Mouse (Mus musculus) midbrain, embryonic 14.5 days (tissue): ENCODE data around the gene Top2a. TPM values are rescaled to one million over a fixed set of nuclear protein-coding genes. Genes with fewer than 3 reads are reported as not detected.

Source experiments
- ATAC-seq: fragments of 200-750 bp; cut with Nextera tagmentation; 2 replicates; pipeline ENCODE4 v1.8.0; 2017; ENCODE audit warnings: moderate number of reproducible peaks, moderate library complexity; ENCODE audit not compliant: low FRiP score, low TSS enrichment
- DNase-seq: peaks from one replicate; pipeline ENCODE4 v3.0.0-alpha.2; 2015
- H3K27ac ChIP-seq: fragments of 300-500 bp; sonication (generic); replicated peaks from 2 replicates; pipeline ENCODE4 v1.5.1; 2014; ENCODE audit warnings: mild to moderate bottlenecking, low read depth, low read length, moderate library complexity
- H3K27me3 ChIP-seq: fragments of 300-500 bp; sonication (generic); 2 replicates; pipeline ENCODE4 v1.6.1; 2014; ENCODE audit warnings: low read length, control low read depth, mixed read lengths; ENCODE audit not compliant: control insufficient read depth, insufficient read depth
- H3K36me3 ChIP-seq: fragments of 300-500 bp; sonication (generic); 2 replicates; pipeline ENCODE4 v1.6.1; 2014; ENCODE audit warnings: low read length, control low read depth; ENCODE audit not compliant: control insufficient read depth, insufficient read depth
- H3K4me1 ChIP-seq: fragments of 300-500 bp; sonication (generic); 2 replicates; pipeline ENCODE4 v1.6.1; 2014; ENCODE audit warnings: mild to moderate bottlenecking, antibody characterized with exemption, low read length, control low read depth; ENCODE audit not compliant: control insufficient read depth, insufficient read depth
- H3K4me2 ChIP-seq: fragments of 300-500 bp; sonication (generic); 2 replicates; pipeline ENCODE4 v1.6.1; 2014; ENCODE audit warnings: mild to moderate bottlenecking, low read length, moderate library complexity
- H3K4me3 ChIP-seq: fragments of 300-500 bp; sonication (generic); replicated peaks from 2 replicates; pipeline ENCODE4 v1.5.1; 2014; ENCODE audit warnings: low read depth, low read length
- H3K9ac ChIP-seq: fragments of 300-500 bp; sonication (generic); replicated peaks from 2 replicates; pipeline ENCODE4 v1.6.1; 2014; ENCODE audit warnings: mild to moderate bottlenecking, low read length, moderate library complexity
- H3K9me3 ChIP-seq: fragments of 300-500 bp; sonication (generic); 2 replicates; pipeline ENCODE4 v1.6.1; 2016; ENCODE audit warnings: low read length, control low read depth, mixed read lengths; ENCODE audit not compliant: control insufficient read depth
- WGBS: fragments of 180-500 bp; shearing (Covaris S2); extraction: QIAGEN DNeasy Blood & Tissue Kit; methylation state at CpG from one replicate; pipeline ENCODE4 v1.1.7; 2014; 5-methylcytosine and 5-hydroxymethylcytosine counted together
- polyA plus RNA-seq: library from polyadenylated mRNA; unstranded; fragments of >200 nt; fragmentation: Nextera tagmentation; extraction: Ambion mirVana; gene quantifications from 2 replicates; pipeline ENCODE4 v1.2.1, GENCODE M21; 2014

Gene Top2a
- polyA plus RNA-seq, 1 experiment from 2014 or later = 67.9 TPM

GRCm38 (mm10) chr11:99043632-99044031 lies 19.6 kb upstream of the Top2a start:
- Histone ChIP-seq H3K27me3 (no peaks in the 10 kb centered on the region), H3K36me3 (no peaks in the 10 kb centered on the region; the same call in 1 of the 2 replicates), H3K9me3 (no peaks in the 10 kb centered on the region), H3K4me2 (no peak overlapping the region), H3K27ac (no peak overlapping the region), H3K9ac (no peak overlapping the region), H3K4me1 (peaks cover 23% of the 10 kb centered on the region), H3K4me3 (no peak overlapping the region)
- no peak for ATAC-seq
- DNase-seq = no peak
- WGBS = 91% methylated on average over 6 of the region's 6 CpGs

- DNase-seq = no peak
- Histone ChIP-seq H3K4me1 (peaks cover 21% of the 10 kb centered on the region), H3K9me3 (no peaks in the 10 kb centered on the region), H3K4me2 (peak overlapping the region; percentile 99), H3K27ac (peak overlapping the region; percentile 32; the same call in 1 of the 2 replicates), H3K4me3 (peak overlapping the region; percentile 57), H3K9ac (no peak overlapping the region), H3K27me3 (no peaks in the 10 kb centered on the region), H3K36me3 (no peaks in the 10 kb centered on the region; the same call in 1 of the 2 replicates)
- no peak for ATAC-seq
- WGBS = 58% methylated on average over 12 of the region's 12 CpGs
Observed at GRCm38 (mm10) chr11:99042834-99043431, 18.9 kb upstream of the Top2a start.

- Histone ChIP-seq H3K9me3 (no peaks in the 10 kb centered on the region), H3K27me3 (no peaks in the 10 kb centered on the region), H3K4me2 (peak overlapping the region; percentile 99), H3K4me1 (peaks cover 15% of the 10 kb centered on the region), H3K36me3 (no peaks in the 10 kb centered on the region), H3K4me3 (peak overlapping the region; percentile 57), H3K27ac (peak overlapping the region; percentile 70), H3K9ac (peak overlapping the region; percentile 77)
- ATAC-seq (no peak), DNase-seq (no peak)
- 60% methylated on average over 16 of the region's 16 CpGs for WGBS
Observed at GRCm38 (mm10) chr11:99041841-99042780, 18.1 kb upstream of the Top2a start.

- H3K9me3 ChIP-seq = no peaks in the 10 kb centered on the region
- H3K4me3 ChIP-seq = peak within 1 kb of the TSS; percentile 57
- peaks cover 15% of the 10 kb centered on the region for H3K4me1 ChIP-seq
- H3K36me3 ChIP-seq = no peaks in the 10 kb centered on the region
- DNase-seq (peak; percentile 83), ATAC-seq (peak; percentile 63)
- under 1% methylated on average over 63 of the region's 63 CpGs for WGBS
- H3K4me2 ChIP-seq = peak within 1 kb of the TSS; percentile 99
- no peaks in the 10 kb centered on the region for H3K27me3 ChIP-seq
- peak within 1 kb of the TSS; percentile 77 for H3K9ac ChIP-seq
- peak within 1 kb of the TSS; percentile 70 for H3K27ac ChIP-seq
Observed at GRCm38 (mm10) chr11:99041051-99041729, 17.2 kb upstream of the Top2a start, which contains the start of gene Igfbp4. Gene Igfbp4 (plus strand): TSS chr11:99041244.

- Histone ChIP-seq H3K4me2 (peak overlapping the region; percentile 99), H3K9ac (peak overlapping the region; percentile 77), H3K4me3 (peak overlapping the region; percentile 57), H3K27ac (peak overlapping the region; percentile 70), H3K4me1 (peaks cover 15% of the 10 kb centered on the region), H3K36me3 (no peaks in the 10 kb centered on the region), H3K27me3 (no peaks in the 10 kb centered on the region), H3K9me3 (no peaks in the 10 kb centered on the region)
- ATAC-seq (peak; percentile 53; the same call in 1 of the 2 replicates), DNase-seq (peak; percentile 83)
- 1% methylated on average over 17 of the region's 17 CpGs for WGBS
Observed at GRCm38 (mm10) chr11:99040346-99040974, 16.5 kb upstream of the Top2a start.

GRCm38 (mm10) chr11:99039782-99040181 lies 15.8 kb upstream of the Top2a start:
- H3K4me2 ChIP-seq = peak overlapping the region; percentile 99
- peak; percentile 94 for DNase-seq
- peak overlapping the region; percentile 57 for H3K4me3 ChIP-seq
- peak overlapping the region; percentile 70 for H3K27ac ChIP-seq
- peaks cover 15% of the 10 kb centered on the region for H3K4me1 ChIP-seq
- H3K9ac ChIP-seq = peak overlapping the region; percentile 77
- ATAC-seq = peak; percentile 82
- no peaks in the 10 kb centered on the region for H3K9me3 ChIP-seq
- no peaks in the 10 kb centered on the region for H3K36me3 ChIP-seq
- no peaks in the 10 kb centered on the region for H3K27me3 ChIP-seq
- WGBS = under 1% methylated on average over 15 of the region's 15 CpGs

- WGBS = 76% methylated on average over 6 of the region's 6 CpGs
- DNase-seq = no peak
- Histone ChIP-seq H3K9me3 (no peaks in the 10 kb centered on the region), H3K4me2 (no peak overlapping the region), H3K27me3 (no peaks in the 10 kb centered on the region), H3K4me3 (no peak overlapping the region), H3K9ac (no peak overlapping the region), H3K27ac (no peak overlapping the region), H3K4me1 (peaks cover 10% of the 10 kb centered on the region), H3K36me3 (no peaks in the 10 kb centered on the region)
- ATAC-seq = no peak
Observed at GRCm38 (mm10) chr11:99036254-99036653, 12.3 kb upstream of the Top2a start.

- Histone ChIP-seq H3K4me1 (peaks cover 2% of the 10 kb centered on the region; the same call in 1 of the 2 replicates), H3K27me3 (no peaks in the 10 kb centered on the region), H3K4me3 (no peak overlapping the region), H3K9ac (no peak overlapping the region), H3K36me3 (no peaks in the 10 kb centered on the region), H3K4me2 (no peak overlapping the region), H3K27ac (no peak overlapping the region), H3K9me3 (no peaks in the 10 kb centered on the region)
- ATAC-seq (no peak), DNase-seq (no peak)
- WGBS = 72% methylated on average over 4 of the region's 4 CpGs
Observed at GRCm38 (mm10) chr11:99035350-99035749, 11.4 kb upstream of the Top2a start.
